Mouse (Mus musculus) erythroblast, embryonic 14.5 days (primary cell): ENCODE results near the gene Alox5.

Experiments used
- GATA1 ChIP-seq: IDR thresholded peaks from 2 replicates; pipeline ENCODE4 v1.6.1; 2012; ENCODE audit warnings: low read length, inconsistent platforms, mixed read lengths
- TAL1 ChIP-seq: IDR thresholded peaks from 3 replicates; pipeline ENCODE4 v1.6.1; 2012; ENCODE audit warnings: low read length, inconsistent platforms, mixed read lengths

DNA sequence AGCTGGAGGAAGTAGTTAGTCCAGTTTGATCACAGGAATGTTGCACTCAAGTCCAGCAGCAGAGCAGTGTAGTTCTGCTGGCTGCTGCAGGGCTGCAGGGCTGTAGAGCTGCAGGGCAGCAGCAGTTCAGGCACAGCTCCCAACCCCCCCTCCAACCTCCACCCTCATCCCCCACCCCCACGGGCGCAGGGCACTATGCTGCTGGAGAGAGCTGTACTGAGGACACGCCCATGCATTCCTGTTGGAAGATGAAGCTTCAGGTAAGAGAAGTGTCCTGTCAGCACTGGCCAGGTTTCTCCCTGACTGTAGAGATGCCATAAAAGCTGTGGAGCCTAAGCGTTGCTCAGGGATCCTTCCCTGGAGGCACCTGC lies 74.9 kb downstream of the Alox5 start:
- TF ChIP-seq TAL1 = no peak
- no peak for TF ChIP-seq GATA1
